In the genomic region with DNA sequence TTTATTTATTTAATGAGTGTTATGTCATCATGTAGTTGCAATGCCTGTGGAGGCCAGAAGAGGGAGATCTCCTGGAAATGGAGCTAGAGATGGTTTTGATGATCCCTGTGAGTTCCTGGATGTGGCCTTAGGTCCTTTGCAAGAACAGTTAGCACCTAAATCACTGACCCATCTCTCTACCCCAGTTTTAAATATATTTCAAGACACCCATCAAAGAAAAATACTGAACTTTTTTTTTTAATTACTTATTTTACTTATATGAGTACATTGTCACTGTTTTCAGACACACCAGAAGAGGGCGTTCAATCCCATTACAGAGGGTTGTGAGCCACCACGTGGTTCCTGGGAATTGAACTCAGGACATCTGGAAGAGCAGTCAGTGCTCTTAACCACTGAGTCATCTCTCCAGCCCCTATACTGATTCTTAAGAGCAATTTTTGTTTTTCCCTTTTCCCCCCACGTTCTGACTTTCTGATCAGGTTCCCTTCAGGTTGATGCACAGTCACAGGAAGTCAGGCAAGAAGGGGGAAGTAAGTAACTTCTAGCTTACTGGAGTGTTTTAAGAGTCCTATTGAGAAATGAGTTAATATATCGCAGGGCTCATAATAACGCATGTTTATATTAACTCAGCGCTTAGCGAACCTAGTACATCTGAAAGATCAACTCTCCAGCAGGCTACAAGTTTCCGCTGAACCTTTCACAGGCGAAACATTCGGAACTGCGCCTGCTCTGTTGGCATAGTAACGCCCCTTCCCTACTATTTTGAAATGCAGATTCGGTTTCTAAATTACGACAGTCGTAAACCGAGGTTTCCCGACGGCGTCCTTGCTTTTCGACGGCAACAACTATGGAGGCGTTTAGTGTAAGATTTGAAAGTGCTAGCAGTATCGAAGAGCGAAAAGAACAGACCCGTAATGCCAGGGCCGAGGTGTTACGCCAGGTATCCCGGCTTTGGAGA, we compare ENCODE assay signal across 8 mouse cellular contexts. TPM values are rescaled to one million over a fixed set of nuclear protein-coding genes. Genes with fewer than 3 reads are reported as not detected.
DNase-seq lines count a peak whose midpoint lies in the region; ATAC-seq and TF ChIP-seq lines count a peak whose summit lies in the region.

TSS of gene Cwf19l2 (plus strand) at position 342 of the 958 bp plus-strand sequence.

- ATAC-seq in embryonic facial prominence, embryonic 14.5 days (ENCODE audit: low read depth): peak; percentile 95
- peak; percentile 95 for ATAC-seq in limb, embryonic 13.5 days (ENCODE audit: low FRiP score, low read depth)
- ATAC-seq in midbrain, embryonic 16.5 days: peak; percentile 97

- TF ChIP-seq EP300 in heart, adult 2 months (IDR thresholded peaks at IDR 0.05; ENCODE audit: insufficient read depth, low read depth, low read length): 0 out of 2 replicates have a peak, but pooled peaks have one; percentile 51

- H3K36me3 ChIP-seq in embryonic facial prominence, embryonic 14.5 days (ENCODE audit: control insufficient read depth, insufficient read depth, low read length): no peaks in the 10 kb centered on the region
- H3K36me3 ChIP-seq in heart, adult 2 months (ENCODE audit: control insufficient read depth, insufficient read depth, low read length): no peaks in the 10 kb centered on the region
- no peaks in the 10 kb centered on the region for H3K36me3 ChIP-seq in limb, embryonic 13.5 days
- H3K36me3 ChIP-seq in midbrain, embryonic 16.5 days (ENCODE audit: control insufficient read depth, insufficient read depth, low read length): no peaks in the 10 kb centered on the region

- H3K27me3 ChIP-seq in embryonic facial prominence, embryonic 14.5 days (replicated peaks; ENCODE audit: control insufficient read depth, insufficient read depth, low read length): no peaks in the 10 kb centered on the region
- H3K27me3 ChIP-seq in heart, adult 2 months (ENCODE audit: control insufficient read depth, insufficient read depth, low read length): no peaks in the 10 kb centered on the region
- no peaks in the 10 kb centered on the region for H3K27me3 ChIP-seq in limb, embryonic 13.5 days
- H3K27me3 ChIP-seq in midbrain, embryonic 16.5 days (ENCODE audit: control insufficient read depth, insufficient read depth, low read depth, low read length): no peaks in the 10 kb centered on the region

- H3K79me2 ChIP-seq in heart, adult 2 months (replicated peaks; ENCODE audit: control insufficient read depth, insufficient read depth, low read length): no peaks in the 10 kb centered on the region

- TF ChIP-seq CTCF in heart, adult 2 months (IDR thresholded peaks at IDR 0.05): peak; percentile 67

- DNase-seq in 416B (ENCODE audit: low read depth): peak; percentile 97
- peak; percentile 30 to 64 for DNase-seq in adrenal gland, postnatal 4 days (ENCODE audit: low spot score in 2 of 2)
- peak; percentile 98 for DNase-seq in embryonic facial prominence, embryonic 14.5 days (ENCODE audit: low spot score)
- peak; percentile 76 to 85 for DNase-seq in heart, adult 2 months
- peak; percentile 88 to 91 for DNase-seq in kidney, adult 8-10 months
- DNase-seq in spleen, postnatal 10 days (ENCODE audit: low spot score in 2 of 2): peak; percentile 65 to 76

- H3K4me3 ChIP-seq in embryonic facial prominence, embryonic 14.5 days (ENCODE audit: low read depth, low read length): peak within 1 kb of the TSS; percentile 68
- peak within 1 kb of the TSS; percentile 96 for H3K4me3 ChIP-seq in heart, adult 2 months
- peak within 1 kb of the TSS; percentile 69 for H3K4me3 ChIP-seq in limb, embryonic 13.5 days
- peak within 1 kb of the TSS; percentile 67 for H3K4me3 ChIP-seq in midbrain, embryonic 16.5 days (ENCODE audit: low read depth, low read length)

- intact Hi-C loops in heart, adult 2 months (cut with DNase I): loop anchor here (1.0 to 5.0 kb wide), 2 partner anchors 68 to 904 kb away; partner anchors contain the start of genes Aasdhppt, Alkbh8 and Kbtbd3

- H3K4me1 ChIP-seq in embryonic facial prominence, embryonic 14.5 days (ENCODE audit: control insufficient read depth, insufficient read depth, low read length): no peaks in the 10 kb centered on the region
- H3K4me1 ChIP-seq in heart, adult 2 months (ENCODE audit: control insufficient read depth, insufficient read depth, low read length): no peaks in the 10 kb centered on the region; the same call in none of the 2 replicates
- H3K4me1 ChIP-seq in limb, embryonic 13.5 days: peaks cover 4% of the 10 kb centered on the region; the same call in 1 of the 2 replicates
- H3K4me1 ChIP-seq in midbrain, embryonic 16.5 days (ENCODE audit: control insufficient read depth, insufficient read depth, low read length): no peaks in the 10 kb centered on the region

- TF ChIP-seq POLR2A in heart, adult 2 months (IDR thresholded peaks at IDR 0.05; ENCODE audit: insufficient read depth, low read depth, low read length): peak; percentile 75

- H3K9me3 ChIP-seq in embryonic facial prominence, embryonic 14.5 days (ENCODE audit: control insufficient read depth, low read length): no peaks in the 10 kb centered on the region
- H3K9me3 ChIP-seq in limb, embryonic 13.5 days: no peaks in the 10 kb centered on the region
- no peaks in the 10 kb centered on the region for H3K9me3 ChIP-seq in midbrain, embryonic 16.5 days (replicated peaks; ENCODE audit: control insufficient read depth, low read length, poor library complexity, severe bottlenecking)

- WGBS in embryonic facial prominence, embryonic 14.5 days: under 1% methylated on average over 28 of the region's 28 CpGs
- under 1% methylated on average over 28 of the region's 28 CpGs for WGBS in heart, adult 2 months
- WGBS in limb, embryonic 13.5 days: under 1% methylated on average over 28 of the region's 28 CpGs
- WGBS in midbrain, embryonic 16.5 days: under 1% methylated on average over 28 of the region's 28 CpGs

- H3K27ac ChIP-seq in embryonic facial prominence, embryonic 14.5 days (replicated peaks; ENCODE audit: low read depth, low read length): peak within 1 kb of the TSS; percentile 61
- peak within 1 kb of the TSS; percentile 86 for H3K27ac ChIP-seq in heart, adult 2 months
- peak within 1 kb of the TSS; percentile 74 for H3K27ac ChIP-seq in limb, embryonic 13.5 days
- peak within 1 kb of the TSS; percentile 67 for H3K27ac ChIP-seq in midbrain, embryonic 16.5 days (ENCODE audit: low read length)

- peak within 1 kb of the TSS; percentile 62 for H3K4me2 ChIP-seq in embryonic facial prominence, embryonic 14.5 days (ENCODE audit: low read depth, low read length)
- peak within 1 kb of the TSS; percentile 68 for H3K4me2 ChIP-seq in limb, embryonic 13.5 days (replicated peaks)
- peak within 1 kb of the TSS; percentile 53 for H3K4me2 ChIP-seq in midbrain, embryonic 16.5 days (ENCODE audit: low read length)

- H3K9ac ChIP-seq in embryonic facial prominence, embryonic 14.5 days (ENCODE audit: low read depth, low read length): peak within 1 kb of the TSS; percentile 79
- peak within 1 kb of the TSS; percentile 89 for H3K9ac ChIP-seq in heart, adult 2 months (ENCODE audit: low read depth, low read length)
- peak within 1 kb of the TSS; percentile 76 for H3K9ac ChIP-seq in limb, embryonic 13.5 days
- H3K9ac ChIP-seq in midbrain, embryonic 16.5 days (ENCODE audit: low read depth, low read length): peak within 1 kb of the TSS; percentile 61

RNA-seq across cellular contexts. Expression of gene Cwf19l2, which starts in this region (rescaled TPM):
- 10 to 100 TPM; 38.7 to 40.5 TPM for total RNA-seq in adrenal gland, postnatal 4 days (2021)
- polyA plus RNA-seq in embryonic facial prominence, embryonic 14.5 days (2014; fragmentation: Nextera tagmentation; extraction: Ambion mirVana): 12.2 and 12.8 TPM in 2 replicates
- total RNA-seq in heart, adult 2 months (2021): 10 to 100 TPM; 12.1 to 12.7 TPM
- polyA plus RNA-seq in heart, adult 2 months (2012; rRNA removed): 0.96 and 1.9 TPM in 2 replicates
- polyA plus RNA-seq in limb, embryonic 13.5 days (2015; fragmentation: Nextera tagmentation; extraction: Ambion mirVana): 19.0 and 19.5 TPM in 2 replicates
- polyA plus RNA-seq in midbrain, embryonic 16.5 days (2015; fragmentation: Nextera tagmentation; extraction: Ambion mirVana): 10.4 and 10.5 TPM in 2 replicates

Comparison
In these comparisons a context has a peak if more than half of its experiments do, and no peak if none do; other contexts are left out.
1. Peak in every context shown above with its lines: DNase-seq, ATAC-seq, H3K4me3 ChIP-seq and H3K27ac ChIP-seq.
2. DNase-seq: peak in every context shown above with its lines; median percentile 98 in embryonic facial prominence, embryonic 14.5 days; 97 in 416B; 90 in kidney, adult 8-10 months; 80 in heart, adult 2 months; 70 in spleen, postnatal 10 days; 47 in adrenal gland, postnatal 4 days.